Mouse (Mus musculus): ENCODE measurements around the gene Fos.
A peak's percentile ranks its signal among the peaks of the same experiment; 100 is the strongest.

Fos gene

DNA sequence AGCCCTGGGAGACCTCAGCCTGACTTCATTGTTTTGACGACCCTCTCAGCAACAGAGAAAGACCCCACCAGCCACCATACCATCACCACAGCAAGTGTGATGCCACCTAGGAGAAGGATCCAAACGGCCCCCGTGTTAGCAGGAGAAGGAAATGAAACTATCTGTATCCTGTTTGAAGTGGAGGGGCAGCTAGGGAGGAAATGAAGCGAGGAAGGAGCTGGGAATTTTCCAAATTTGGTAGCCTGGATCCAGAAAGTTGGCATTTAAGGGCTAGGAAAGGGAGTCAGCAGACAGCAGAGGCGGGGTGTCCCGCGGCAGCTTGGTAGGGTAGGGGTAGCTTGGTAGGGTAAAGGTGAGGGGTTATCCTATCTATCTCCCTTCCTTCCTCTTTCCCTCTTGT is 10.9 kb upstream of the Fos start:
- no peak for DNase-seq

DNA sequence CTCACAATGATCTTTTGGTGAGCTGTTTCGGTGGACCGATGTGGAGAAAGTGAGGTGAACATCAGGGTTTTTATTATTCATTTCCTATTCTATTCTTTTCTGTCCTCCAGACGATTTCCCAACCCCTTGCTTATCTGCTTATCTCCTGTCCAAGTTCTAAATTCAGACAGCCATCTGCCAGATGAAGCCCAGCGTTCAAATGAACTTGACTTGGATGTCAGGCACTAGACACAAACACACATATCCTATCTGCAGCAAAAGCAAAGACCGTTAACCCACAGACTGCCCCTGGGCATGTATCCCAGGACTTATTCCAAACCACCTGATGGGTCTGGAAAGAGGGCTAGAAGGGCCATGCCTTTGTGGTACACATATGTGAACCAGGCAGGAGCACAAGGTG is 9.3 kb upstream of the Fos start:
- no peak for DNase-seq

DNA sequence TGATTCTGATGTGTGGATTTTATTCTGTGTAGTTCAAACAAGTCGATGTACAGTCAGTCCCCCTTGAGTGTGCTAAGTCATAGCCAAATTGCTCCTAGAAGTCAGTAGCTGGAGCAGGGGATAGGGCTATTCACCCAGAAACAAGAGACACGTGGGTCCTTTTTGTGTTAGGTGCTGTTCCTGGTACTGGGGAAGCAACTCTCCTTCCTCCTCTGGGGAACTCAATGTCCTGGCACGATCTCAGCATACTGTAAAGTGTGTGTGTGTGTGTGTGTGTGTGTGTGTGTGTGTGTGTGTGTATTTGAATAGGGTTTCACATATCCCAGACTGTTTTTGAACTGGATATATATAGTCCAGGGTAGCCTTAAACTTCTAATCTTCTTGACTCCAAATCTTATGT is 8.8 kb upstream of the Fos start:
- no peak for DNase-seq

DNA sequence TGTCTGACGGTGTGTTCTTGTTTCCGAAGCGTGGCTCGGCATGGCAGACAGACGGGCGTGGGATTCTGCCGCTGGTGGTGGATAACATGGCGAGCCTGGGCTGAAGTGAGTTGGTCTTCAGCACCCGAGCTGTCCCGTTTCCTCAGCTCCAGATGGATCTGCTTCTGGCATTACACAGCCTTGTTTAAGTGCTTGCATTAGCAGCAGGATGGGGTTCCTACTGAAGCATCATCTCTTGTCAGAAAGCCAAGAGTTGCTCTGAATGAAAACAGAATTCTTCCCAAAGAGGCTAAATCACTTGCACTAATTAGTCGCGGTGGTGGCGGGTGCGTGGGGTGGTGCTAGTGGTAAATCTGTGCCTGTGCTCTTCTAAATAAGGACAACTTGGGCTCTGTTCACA is 5.8 kb upstream of the Fos start:
- DNase-seq = no peak

DNA sequence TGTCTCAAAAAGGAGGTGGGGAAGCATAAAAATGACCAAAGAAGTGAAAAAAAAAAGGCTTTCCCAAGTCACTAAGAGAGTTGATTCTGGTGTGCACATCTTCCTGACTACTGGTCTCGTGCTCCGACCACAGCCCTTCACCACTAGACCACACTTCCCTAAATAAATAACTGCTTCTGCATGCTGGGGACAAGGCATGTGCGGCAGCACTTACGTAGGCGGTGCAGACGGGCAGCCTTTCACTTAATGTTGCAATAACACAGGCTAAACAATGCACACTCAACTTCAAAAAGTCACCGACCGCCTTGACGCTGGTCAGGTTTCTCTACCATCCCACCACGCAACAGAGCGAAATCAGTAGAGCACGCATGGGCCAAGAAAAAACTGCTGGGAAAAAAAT is 5.0 kb upstream of the Fos start:
- no peak for DNase-seq

DNA sequence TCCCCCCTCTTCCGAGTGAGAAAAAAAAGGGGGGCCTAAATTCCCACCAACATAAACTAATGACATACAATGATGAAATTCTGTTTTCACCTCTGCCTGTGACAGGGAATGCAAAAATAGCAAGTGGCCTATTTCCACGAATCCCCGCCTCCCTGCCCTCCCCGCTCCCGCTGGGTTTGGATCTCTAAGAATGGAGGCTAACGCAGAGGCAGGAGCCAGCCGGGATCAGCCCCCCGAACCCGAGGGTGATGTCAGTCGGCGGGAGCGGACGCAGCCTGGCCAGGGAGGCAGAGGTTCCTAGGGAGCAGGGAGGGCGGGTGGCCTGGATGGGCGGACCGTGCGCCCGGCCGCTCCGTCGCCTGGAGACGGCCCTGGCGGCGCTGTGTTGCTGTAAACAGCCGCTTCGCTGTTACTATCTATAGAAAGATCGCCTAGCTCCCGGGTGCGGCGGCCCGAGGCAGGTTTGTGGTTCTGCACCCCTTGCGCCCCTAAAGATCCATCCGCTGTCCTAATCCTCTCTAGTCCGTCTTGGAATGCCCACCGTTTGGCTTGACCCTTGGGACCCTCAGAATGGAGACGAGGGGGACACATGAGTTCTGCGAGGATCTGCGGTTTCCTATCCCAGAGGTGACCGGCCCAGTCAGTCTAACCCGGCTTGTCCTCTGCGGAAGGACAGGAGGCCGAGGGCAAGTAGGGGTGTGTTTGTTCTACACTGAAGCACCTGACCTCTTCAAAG is 1.6 kb upstream of the Fos start:
- peak; percentile 79 for DNase-seq

DNA sequence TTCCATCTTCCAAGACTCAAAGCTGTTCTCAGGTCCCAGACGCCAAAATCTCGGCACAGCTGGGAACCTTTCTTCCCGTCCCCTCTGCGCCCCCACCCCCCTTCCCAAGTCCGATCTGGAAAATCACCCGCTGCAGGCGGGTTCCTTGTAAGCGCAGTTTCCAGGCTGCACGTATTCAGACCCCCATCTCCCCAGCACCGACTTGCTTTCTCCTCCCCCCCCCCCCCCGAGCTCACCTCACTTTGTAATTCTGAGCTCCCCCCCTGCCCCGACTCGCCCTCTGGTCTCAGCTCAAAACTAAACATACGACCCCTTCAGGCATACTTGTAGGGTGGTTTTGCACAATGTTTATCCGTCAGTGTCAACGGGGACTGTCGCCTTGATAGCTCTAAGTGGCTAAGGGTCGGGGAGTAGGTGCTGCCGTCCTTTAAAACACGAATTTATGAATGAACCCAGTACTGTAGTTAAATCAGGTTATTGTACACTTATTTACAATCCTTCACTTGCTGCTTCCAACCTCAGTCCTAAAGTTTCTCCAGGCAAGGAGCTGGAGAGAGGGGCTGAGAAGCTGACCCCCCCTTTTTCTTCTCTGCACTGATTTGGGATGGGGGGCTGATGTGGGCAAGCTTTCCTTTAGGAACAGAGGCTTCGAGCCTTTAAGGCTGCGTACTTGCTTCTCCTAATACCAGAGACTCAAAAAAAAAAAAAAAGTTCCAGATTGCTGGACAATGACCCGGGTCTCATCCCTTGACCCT is 857 bp upstream of the Fos start:
- peak; percentile 57 for DNase-seq

DNA sequence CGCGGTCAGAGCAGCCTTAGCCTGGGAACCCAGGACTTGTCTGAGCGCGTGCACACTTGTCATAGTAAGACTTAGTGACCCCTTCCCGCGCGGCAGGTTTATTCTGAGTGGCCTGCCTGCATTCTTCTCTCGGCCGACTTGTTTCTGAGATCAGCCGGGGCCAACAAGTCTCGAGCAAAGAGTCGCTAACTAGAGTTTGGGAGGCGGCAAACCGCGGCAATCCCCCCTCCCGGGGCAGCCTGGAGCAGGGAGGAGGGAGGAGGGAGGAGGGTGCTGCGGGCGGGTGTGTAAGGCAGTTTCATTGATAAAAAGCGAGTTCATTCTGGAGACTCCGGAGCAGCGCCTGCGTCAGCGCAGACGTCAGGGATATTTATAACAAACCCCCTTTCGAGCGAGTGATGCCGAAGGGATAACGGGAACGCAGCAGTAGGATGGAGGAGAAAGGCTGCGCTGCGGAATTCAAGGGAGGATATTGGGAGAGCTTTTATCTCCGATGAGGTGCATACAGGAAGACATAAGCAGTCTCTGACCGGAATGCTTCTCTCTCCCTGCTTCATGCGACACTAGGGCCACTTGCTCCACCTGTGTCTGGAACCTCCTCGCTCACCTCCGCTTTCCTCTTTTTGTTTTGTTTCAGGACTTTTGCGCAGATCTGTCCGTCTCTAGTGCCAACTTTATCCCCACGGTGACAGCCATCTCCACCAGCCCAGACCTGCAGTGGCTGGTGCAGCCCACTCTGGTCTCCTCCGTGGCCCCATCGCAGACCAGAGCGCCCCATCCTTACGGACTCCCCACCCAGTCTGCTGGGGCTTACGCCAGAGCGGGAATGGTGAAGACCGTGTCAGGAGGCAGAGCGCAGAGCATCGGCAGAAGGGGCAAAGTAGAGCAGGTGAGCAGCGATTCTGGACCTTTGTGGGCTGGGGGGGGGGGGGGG is 875 bp downstream of the Fos start:
- peak; percentile 79 for DNase-seq

DNA sequence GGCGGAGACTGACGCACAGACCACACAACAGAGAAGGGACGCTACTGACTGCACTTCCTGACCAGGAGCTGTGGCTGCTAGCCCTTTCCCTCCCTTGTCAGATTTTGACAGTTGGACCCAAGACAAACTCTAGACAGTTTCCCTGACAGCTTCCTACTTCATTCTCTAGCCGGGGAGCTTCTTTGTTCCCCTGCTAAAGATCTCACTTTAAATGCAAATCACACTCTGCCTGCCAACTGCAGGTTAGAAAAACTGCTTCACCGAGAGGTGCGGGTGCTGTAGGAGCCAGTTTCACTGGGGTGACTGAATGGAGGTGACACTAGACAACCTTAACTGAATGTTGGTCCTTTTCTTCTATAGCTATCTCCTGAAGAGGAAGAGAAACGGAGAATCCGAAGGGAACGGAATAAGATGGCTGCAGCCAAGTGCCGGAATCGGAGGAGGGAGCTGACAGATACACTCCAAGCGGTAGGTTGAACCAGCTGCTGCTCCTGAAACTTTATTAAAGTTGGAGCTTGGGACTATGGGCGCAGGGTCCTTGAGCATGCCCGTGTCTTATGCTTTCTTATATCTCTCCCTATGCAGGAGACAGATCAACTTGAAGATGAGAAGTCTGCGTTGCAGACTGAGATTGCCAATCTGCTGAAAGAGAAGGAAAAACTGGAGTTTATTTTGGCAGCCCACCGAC is 1.7 kb downstream of the Fos start:
- DNase-seq = no peak

DNA sequence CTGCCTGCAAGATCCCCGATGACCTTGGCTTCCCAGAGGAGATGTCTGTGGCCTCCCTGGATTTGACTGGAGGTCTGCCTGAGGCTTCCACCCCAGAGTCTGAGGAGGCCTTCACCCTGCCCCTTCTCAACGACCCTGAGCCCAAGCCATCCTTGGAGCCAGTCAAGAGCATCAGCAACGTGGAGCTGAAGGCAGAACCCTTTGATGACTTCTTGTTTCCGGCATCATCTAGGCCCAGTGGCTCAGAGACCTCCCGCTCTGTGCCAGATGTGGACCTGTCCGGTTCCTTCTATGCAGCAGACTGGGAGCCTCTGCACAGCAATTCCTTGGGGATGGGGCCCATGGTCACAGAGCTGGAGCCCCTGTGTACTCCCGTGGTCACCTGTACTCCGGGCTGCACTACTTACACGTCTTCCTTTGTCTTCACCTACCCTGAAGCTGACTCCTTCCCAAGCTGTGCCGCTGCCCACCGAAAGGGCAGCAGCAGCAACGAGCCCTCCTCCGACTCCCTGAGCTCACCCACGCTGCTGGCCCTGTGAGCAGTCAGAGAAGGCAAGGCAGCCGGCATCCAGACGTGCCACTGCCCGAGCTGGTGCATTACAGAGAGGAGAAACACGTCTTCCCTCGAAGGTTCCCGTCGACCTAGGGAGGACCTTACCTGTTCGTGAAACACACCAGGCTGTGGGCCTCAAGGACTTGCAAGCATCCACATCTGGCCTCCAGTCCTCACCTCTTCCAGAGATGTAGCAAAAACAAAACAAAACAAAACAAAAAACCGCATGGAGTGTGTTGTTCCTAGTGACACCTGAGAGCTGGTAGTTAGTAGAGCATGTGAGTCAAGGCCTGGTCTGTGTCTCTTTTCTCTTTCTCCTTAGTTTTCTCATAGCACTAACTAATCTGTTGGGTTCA is 2.5 kb downstream of the Fos start:
- DNase-seq = no peak

DNA sequence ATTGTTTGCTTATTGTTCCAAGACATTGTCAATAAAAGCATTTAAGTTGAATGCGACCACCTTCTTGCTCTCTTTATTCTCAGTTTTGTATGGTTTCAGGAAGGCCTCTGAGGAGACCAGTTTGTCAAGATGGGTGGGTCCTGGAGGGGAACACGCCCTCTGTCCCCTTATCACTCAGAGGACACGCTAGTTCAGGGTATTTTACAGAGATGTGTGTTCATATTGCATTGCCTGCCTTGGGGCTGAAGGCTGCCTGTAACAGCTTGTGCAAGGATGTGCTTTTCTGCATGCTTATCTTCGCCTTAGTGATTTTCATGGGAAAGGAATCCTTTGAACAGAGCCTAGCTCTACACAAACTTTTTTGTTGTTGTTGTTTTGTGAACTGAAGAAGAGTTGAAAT is 3.5 kb downstream of the Fos start:
- DNase-seq = no peak

DNA sequence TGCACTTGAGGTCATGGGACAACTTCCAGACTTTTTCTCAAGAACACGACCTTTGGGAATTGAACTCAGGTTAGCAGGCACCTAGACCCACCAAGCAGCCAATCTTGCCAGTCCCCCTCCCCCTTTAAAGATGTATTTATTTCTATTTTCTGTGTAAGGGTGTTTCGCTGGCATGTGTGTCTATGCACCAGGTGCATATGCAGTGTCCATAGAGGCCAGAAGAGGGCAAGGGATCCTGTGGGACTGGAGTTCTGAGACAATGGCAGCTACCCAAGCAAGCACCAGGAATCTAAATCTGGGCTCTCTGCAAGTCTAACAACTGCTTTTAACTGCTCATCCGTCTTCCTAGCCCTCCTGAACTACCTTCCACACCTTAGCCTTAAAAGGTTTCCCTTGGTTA is 4.1 kb downstream of the Fos start:
- no peak for DNase-seq

DNA sequence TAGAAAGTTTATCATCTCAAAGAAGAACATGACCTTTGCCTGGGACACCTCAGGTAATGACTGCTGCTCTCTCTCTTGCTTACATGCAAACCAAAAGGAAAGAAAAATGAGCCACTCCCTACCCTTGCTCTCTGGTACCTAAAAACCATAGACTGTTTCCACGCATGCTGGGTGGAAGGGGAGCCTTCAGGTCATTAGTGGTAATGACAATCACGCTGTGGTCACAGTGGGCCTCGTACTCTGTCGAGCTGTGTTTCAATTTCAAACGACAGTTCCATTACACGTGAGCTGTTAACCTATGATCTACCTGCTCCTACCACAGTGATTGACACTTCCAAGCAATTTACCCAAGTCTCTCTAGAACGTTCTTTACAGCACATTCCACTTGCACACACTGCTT is 5.0 kb downstream of the Fos start:
- no peak for DNase-seq

DNA sequence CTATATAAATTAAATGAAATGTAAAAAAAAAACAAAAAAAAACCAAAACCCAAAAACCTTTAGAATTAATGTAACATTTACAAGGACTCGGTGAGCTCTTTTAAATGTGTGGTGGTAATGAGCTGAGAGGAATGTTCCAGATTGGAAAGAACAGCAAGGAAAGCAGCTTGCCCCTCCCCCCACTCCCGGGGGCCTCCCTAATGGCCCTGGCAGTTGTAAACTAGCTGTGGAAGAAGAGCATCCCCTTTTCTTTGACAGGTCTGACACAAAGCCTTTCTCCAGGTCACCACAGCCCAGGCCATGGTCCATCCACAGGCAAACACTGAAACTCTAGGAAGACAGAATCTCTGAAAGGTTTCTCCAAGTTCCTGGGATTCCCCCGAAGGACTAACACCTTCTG is 5.5 kb downstream of the Fos start:
- DNase-seq = no peak

DNA sequence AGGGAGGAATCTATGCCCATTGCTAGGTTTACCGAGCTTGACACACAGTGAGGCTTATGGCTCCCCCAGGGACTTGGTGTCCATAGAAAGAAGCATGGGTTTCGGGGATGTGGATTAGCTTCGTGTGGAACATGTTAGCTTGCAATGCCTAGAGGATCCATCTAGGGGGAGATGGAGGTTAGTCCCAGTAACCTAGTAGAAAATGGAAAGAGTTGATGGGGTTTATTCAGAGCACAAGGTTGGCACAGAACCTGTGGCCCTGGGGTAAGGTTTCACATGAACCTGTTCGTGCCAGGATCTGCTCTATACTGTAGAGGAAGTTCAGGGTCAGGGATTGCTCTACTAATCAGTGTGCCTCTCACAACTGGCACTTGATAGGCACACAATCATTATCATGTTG is 9.5 kb downstream of the Fos start:
- DNase-seq = no peak

DNA sequence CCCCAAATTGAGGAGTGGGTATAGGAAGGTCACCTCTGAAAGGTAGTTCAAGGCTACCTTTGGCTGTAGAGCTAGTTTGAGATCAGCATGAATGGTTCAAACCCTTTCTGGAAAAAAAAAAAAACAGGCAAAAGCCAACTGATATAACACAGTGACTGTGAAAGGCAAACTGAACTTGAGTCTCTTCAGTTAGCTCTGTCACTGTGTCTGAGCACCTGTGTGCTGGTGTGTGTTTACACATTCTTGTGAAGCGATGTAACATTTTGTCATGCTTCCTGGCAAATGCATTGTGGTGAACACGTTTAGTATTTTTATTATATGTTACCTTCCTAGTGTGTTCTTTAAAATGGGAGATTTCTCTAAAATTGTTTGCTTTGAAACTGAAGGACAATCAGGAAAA is 11.0 kb downstream of the Fos start:
- DNase-seq = no peak

DNA sequence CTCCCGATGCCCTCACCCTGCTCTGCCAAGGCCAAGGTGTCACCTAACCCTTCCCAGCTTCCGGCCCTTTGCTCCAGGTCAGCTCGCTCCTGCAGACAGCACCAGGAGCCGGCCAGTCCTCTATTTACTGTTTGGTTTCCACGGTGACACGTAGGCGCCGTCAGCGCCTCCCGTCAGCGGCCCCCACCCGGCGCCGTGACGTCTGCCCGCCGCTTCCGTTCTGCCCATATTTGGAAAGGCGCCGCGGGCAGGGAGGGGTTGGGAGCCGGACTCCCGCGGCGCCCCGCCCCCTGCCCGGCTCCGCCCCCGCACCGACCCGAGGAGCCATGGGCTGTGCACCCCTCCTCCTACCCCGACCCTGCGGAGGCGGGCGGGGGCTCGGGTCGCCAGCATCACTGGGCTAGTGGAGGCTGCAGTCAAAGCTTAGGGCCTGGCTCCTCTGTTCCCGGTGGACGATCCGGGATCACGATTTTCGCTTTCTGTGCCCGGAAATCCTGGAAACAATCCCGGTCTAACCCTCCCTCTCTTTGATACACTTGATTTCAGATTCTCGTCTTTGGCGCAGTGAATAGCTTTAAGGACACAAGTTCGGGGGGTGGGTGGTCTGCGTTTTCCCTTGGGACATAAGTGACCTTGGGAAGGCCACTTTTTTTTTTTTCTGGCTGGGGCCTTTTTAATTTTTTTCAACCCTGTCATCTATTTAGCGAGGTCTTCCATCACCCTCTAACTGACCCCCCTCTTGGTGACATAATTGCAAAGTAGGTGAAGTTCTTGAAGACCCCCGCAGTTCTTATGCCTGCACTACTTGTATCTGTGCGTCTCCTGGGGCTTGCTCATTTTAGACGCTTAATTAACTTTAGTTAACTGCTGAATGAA is 12.4 kb downstream of the Fos start:
- DNase-seq = peak; percentile 92

DNA sequence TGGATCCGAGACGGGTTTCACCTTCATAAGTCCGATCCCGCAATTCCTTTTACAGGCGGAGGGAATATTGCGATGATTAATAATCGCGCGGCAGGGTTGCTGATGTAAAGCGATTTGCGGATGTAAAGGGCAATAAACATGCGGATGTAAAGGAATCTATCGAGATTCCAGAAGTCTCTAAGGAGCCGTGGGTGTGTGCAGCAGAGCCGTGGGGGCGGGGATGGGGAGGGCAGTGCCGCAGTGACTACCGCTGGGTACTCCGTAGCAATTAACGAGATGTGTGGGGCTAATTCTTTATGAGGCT is 13.0 kb downstream of the Fos start:
- no peak for DNase-seq

DNA sequence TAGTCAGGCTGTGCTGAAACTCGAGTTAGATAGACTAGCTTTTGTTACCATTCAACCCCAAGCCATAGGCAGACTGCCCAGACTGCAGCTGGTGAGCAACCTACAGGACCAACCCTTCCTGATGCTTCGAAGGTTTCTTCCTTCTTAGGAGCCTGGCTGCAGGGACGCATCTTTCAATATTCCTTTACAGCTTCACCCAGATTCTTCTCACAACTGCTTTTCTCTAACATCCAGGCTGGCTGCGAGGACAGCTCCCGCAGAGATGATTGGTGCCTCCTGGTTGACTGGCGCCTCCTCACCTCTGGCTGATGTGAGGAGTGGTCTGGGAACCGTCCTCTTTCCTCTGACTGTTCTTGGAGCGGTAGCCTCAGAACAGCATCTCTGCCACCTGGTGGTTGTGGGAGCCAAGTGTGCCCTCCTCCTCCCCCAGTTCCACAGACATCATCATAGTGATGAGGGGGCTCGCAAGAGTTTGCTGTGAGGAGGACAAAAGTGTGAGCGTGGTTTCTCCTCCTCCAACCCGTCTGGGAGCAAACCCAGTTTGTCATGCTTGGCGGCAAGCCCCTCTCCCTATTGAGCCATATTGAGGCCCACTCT is 14.0 kb downstream of the Fos start:
- peak; percentile 73 for DNase-seq

DNA sequence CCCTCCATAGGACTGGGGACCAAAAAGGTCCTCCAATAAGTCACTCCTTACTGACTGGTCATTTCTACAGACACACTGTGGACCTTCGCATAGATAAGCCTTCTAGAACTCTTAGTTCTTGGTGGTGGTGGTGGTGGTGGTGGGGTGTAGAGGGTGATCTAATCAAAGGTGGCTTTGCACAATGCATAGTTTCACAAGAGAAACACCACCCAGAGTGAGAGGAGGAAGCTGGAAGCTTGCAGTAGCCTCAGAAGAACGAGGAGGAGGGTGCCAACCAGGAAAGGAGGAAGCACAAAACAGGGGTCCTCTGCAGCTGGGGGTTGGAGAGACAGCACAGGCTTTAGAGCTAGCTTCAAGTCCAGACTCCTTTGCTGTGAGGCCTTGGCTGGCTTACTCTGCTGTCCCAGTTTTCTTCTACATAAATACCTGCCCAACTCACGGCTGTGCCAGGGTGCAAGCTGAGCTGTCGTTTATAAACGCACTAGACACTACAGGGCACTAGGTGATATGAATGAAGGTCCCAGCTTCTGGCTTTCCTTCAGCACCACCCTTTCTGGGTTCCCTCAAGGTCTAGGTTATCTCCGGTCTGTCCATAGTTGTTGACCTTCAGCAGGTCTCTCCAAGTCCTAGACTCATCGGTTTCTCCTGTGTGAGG is 15.7 kb downstream of the Fos start:
- DNase-seq = no peak
